Mouse (Mus musculus) midbrain, embryonic 16.5 days (tissue): ENCODE data around the gene Taar3. TPM values are rescaled to one million over a fixed set of nuclear protein-coding genes. Genes with fewer than 3 reads are reported as not detected.

ENCODE experiments used
- ATAC-seq: fragments of 200-750 bp; cut with Nextera tagmentation; 2 replicates; pipeline ENCODE4 v1.8.0; 2017; ENCODE audit warnings: moderate TSS enrichment
- H3K27ac ChIP-seq: fragments of 300-500 bp; sonication (generic); 2 replicates; pipeline ENCODE4 v1.5.1; 2014; ENCODE audit warnings: mild to moderate bottlenecking, low read length, mixed read lengths
- H3K27me3 ChIP-seq: fragments of 300-500 bp; sonication (generic); 2 replicates; pipeline ENCODE4 v1.6.1; 2014; ENCODE audit warnings: low read depth, low read length, mixed read lengths; ENCODE audit not compliant: control insufficient read depth, insufficient read depth
- H3K36me3 ChIP-seq: fragments of 300-500 bp; sonication (generic); 2 replicates; pipeline ENCODE4 v1.6.1; 2014; ENCODE audit warnings: mild to moderate bottlenecking, low read length, moderate library complexity, mixed read lengths; ENCODE audit not compliant: control insufficient read depth, insufficient read depth
- H3K4me1 ChIP-seq: fragments of 300-500 bp; sonication (generic); 2 replicates; pipeline ENCODE4 v1.6.1; 2014; ENCODE audit warnings: mild to moderate bottlenecking, low read length, mixed read lengths; ENCODE audit not compliant: control insufficient read depth, insufficient read depth
- H3K4me2 ChIP-seq: fragments of 300-500 bp; sonication (generic); 2 replicates; pipeline ENCODE4 v1.6.1; 2014; ENCODE audit warnings: mild to moderate bottlenecking, low read length, mixed read lengths
- H3K4me3 ChIP-seq: fragments of 300-500 bp; sonication (generic); 2 replicates; pipeline ENCODE4 v1.5.1; 2014; ENCODE audit warnings: low read depth, mild to moderate bottlenecking, low read length, moderate library complexity, mixed read lengths
- H3K9ac ChIP-seq: fragments of 300-500 bp; sonication (generic); 2 replicates; pipeline ENCODE4 v1.6.1; 2014; ENCODE audit warnings: low read depth, low read length, mixed read lengths
- H3K9me3 ChIP-seq: fragments of 300-500 bp; sonication (generic); replicated peaks from 2 replicates; pipeline ENCODE4 v1.6.1; 2014; ENCODE audit warnings: mild to moderate bottlenecking, low read length, mixed read lengths; ENCODE audit not compliant: control insufficient read depth, poor library complexity, severe bottlenecking
- WGBS: fragments of 180-500 bp; shearing (Covaris S2); extraction: QIAGEN DNeasy Blood & Tissue Kit; methylation state at CpG from one replicate; pipeline ENCODE4 v1.1.7; 2014; 5-methylcytosine and 5-hydroxymethylcytosine counted together
- polyA plus RNA-seq: library from polyadenylated mRNA; unstranded; fragments of >200 nt; fragmentation: Nextera tagmentation; extraction: Ambion mirVana; gene quantifications from 2 replicates; pipeline ENCODE4 v1.2.1, GENCODE M21; 2015

The Taar3 gene
- polyA plus RNA-seq, 1 experiment from 2014 or later, result not detected

- no peaks in the 10 kb centered on the region for H3K27me3 ChIP-seq
- no peak overlapping the region for H3K4me2 ChIP-seq
- no peak overlapping the region for H3K9ac ChIP-seq
- H3K27ac ChIP-seq, result no peak overlapping the region
- WGBS, result 61% methylated on average over 7 of the region's 7 CpGs
- H3K36me3 ChIP-seq, result no peaks in the 10 kb centered on the region
- no peak for ATAC-seq
- no peak overlapping the region for H3K4me3 ChIP-seq
- H3K4me1 ChIP-seq, result no peaks in the 10 kb centered on the region
- H3K9me3 ChIP-seq, result no peaks in the 10 kb centered on the region
Observed at GRCm38 (mm10) chr10:23948026-23948425, 1.3 kb upstream of the Taar3 start.

GRCm38 (mm10) chr10:23951714-23952113 lies 2.4 kb downstream of the Taar3 start:
- H3K27me3 ChIP-seq, result no peaks in the 10 kb centered on the region
- ATAC-seq, result no peak
- no peaks in the 10 kb centered on the region for H3K9me3 ChIP-seq
- no peaks in the 10 kb centered on the region for H3K36me3 ChIP-seq
- H3K27ac ChIP-seq, result no peak overlapping the region
- no peak overlapping the region for H3K9ac ChIP-seq
- no peak overlapping the region for H3K4me3 ChIP-seq
- 88% methylated on average over 6 of the region's 6 CpGs for WGBS
- no peaks in the 10 kb centered on the region for H3K4me1 ChIP-seq
- H3K4me2 ChIP-seq, result no peak overlapping the region

- 69% methylated on average over 3 of the region's 3 CpGs for WGBS
- H3K27ac ChIP-seq, result no peak overlapping the region
- H3K36me3 ChIP-seq, result no peaks in the 10 kb centered on the region
- H3K9me3 ChIP-seq, result no peaks in the 10 kb centered on the region
- ATAC-seq, result no peak
- H3K9ac ChIP-seq, result no peak overlapping the region
- H3K4me2 ChIP-seq, result no peak overlapping the region
- no peaks in the 10 kb centered on the region for H3K27me3 ChIP-seq
- H3K4me3 ChIP-seq, result no peak overlapping the region
- no peaks in the 10 kb centered on the region for H3K4me1 ChIP-seq
Observed at GRCm38 (mm10) chr10:23959071-23959470, 9.7 kb downstream of the Taar3 start.

GRCm38 (mm10) chr10:23960444-23960915 lies 11.1 kb downstream of the Taar3 start, which contains the start of gene Taar4:
TSS of gene Taar4 (plus strand) at chr10:23960494.
- Histone ChIP-seq H3K9ac (no peak within 1 kb of the TSS), H3K4me1 (no peaks in the 10 kb centered on the region), H3K4me3 (no peak within 1 kb of the TSS), H3K27ac (no peak within 1 kb of the TSS), H3K27me3 (no peaks in the 10 kb centered on the region), H3K4me2 (no peak within 1 kb of the TSS), H3K9me3 (no peaks in the 10 kb centered on the region), H3K36me3 (no peaks in the 10 kb centered on the region)
- ATAC-seq, result no peak
- WGBS, result 96% methylated on average over 13 of the region's 13 CpGs

- Histone ChIP-seq H3K36me3 (no peaks in the 10 kb centered on the region), H3K27me3 (no peaks in the 10 kb centered on the region), H3K4me1 (no peaks in the 10 kb centered on the region), H3K4me2 (no peak overlapping the region), H3K4me3 (no peak overlapping the region), H3K9me3 (no peaks in the 10 kb centered on the region), H3K9ac (no peak overlapping the region), H3K27ac (no peak overlapping the region)
- ATAC-seq, result no peak
- WGBS, result 56% methylated on average over 3 of the region's 3 CpGs
Observed at GRCm38 (mm10) chr10:23963444-23963843, 14.1 kb downstream of the Taar3 start.

GRCm38 (mm10) chr10:23964921-23965610 lies 15.7 kb downstream of the Taar3 start:
- 96% methylated on average over 6 of the region's 6 CpGs for WGBS
- ATAC-seq, result no peak
- Histone ChIP-seq H3K4me3 (no peak overlapping the region), H3K36me3 (no peaks in the 10 kb centered on the region), H3K9me3 (no peaks in the 10 kb centered on the region), H3K27ac (no peak overlapping the region), H3K4me2 (no peak overlapping the region), H3K27me3 (no peaks in the 10 kb centered on the region), H3K9ac (no peak overlapping the region), H3K4me1 (no peaks in the 10 kb centered on the region)

- Histone ChIP-seq H3K9ac (no peak within 1 kb of the TSS), H3K9me3 (no peaks in the 10 kb centered on the region), H3K27me3 (no peaks in the 10 kb centered on the region), H3K27ac (no peak within 1 kb of the TSS), H3K4me1 (no peaks in the 10 kb centered on the region), H3K36me3 (no peaks in the 10 kb centered on the region), H3K4me2 (no peak within 1 kb of the TSS), H3K4me3 (no peak within 1 kb of the TSS)
- ATAC-seq, result no peak
- 93% methylated on average over 11 of the region's 11 CpGs for WGBS
Observed at GRCm38 (mm10) chr10:23970656-23971165, 21.4 kb downstream of the Taar3 start, which contains the start of gene Taar5. TSS of gene Taar5 (plus strand) at chr10:23970706.

- H3K9me3 ChIP-seq, result no peaks in the 10 kb centered on the region
- no peaks in the 10 kb centered on the region for H3K36me3 ChIP-seq
- no peak overlapping the region for H3K9ac ChIP-seq
- no peak overlapping the region for H3K4me3 ChIP-seq
- H3K4me1 ChIP-seq, result no peaks in the 10 kb centered on the region
- WGBS, result 73% methylated on average over 5 of the region's 5 CpGs
- no peak overlapping the region for H3K27ac ChIP-seq
- no peaks in the 10 kb centered on the region for H3K27me3 ChIP-seq
- no peak overlapping the region for H3K4me2 ChIP-seq
- no peak for ATAC-seq
Observed at GRCm38 (mm10) chr10:23971256-23971655, 21.9 kb downstream of the Taar3 start.

GRCm38 (mm10) chr10:23977958-23978357 lies 28.6 kb downstream of the Taar3 start:
- ATAC-seq, result no peak
- H3K4me1 ChIP-seq, result 0 out of 2 replicates have a peak, but pooled peaks cover 2% of the 10 kb centered on the region
- no peaks in the 10 kb centered on the region for H3K27me3 ChIP-seq
- 35% methylated on average over 4 of the region's 4 CpGs for WGBS
- no peak overlapping the region for H3K4me3 ChIP-seq
- no peak overlapping the region for H3K9ac ChIP-seq
- no peak overlapping the region for H3K4me2 ChIP-seq
- H3K27ac ChIP-seq, result no peak overlapping the region
- no peaks in the 10 kb centered on the region for H3K36me3 ChIP-seq
- H3K9me3 ChIP-seq, result no peaks in the 10 kb centered on the region
